Mouse (Mus musculus): ENCODE results near the gene Dgcr8. TPM values are rescaled to one million over a fixed set of nuclear protein-coding genes. Genes with fewer than 3 reads are reported as not detected.
"Not testable (repeated sequence)": the region's sequence is repeated elsewhere in the genome, so short reads cannot be mapped to it uniquely, and the experiment has no call there.

The Dgcr8 gene
- 40.1 and 40.2 TPM in 2 replicates for polyA plus RNA-seq (2016; fragmentation: Nextera tagmentation; extraction: Ambion mirVana)

DNA sequence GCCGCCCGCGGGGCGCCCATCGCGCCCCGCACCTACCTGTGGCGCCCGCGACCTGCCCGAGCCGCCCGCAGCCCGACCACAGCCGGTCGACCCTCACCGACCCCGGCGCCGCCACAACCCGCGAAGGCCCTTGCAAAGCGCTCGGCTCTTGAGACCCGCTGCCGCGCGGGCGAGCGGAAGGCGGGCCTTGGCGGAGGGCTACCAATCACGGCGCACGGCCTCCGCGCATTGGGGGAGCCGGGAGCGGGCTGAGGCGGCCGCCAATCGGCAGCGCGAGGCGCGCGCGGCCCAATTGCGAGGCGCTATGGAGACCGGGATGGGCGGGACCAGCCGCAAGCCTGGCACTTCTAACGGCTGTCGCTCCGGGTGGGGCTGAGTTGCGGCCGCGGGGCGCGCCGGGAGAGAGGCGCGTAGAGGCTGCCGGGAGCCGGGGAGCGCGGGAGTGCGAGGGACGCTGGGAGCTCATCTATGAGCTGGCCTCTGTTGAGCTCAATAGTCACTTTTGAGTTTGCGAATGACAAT, at the start of gene Dgcr8:
Gene Dgcr8, minus strand, starts transcription at position 180 of the 522 bp plus-strand sequence.
- H3K9me3 ChIP-seq: no peaks in the 10 kb centered on the region
- H3K4me1 ChIP-seq: peaks cover 19% of the 10 kb centered on the region
- H3K4me2 ChIP-seq (replicated peaks): peak within 1 kb of the TSS; percentile 95
- peak within 1 kb of the TSS; percentile 94 for H3K9ac ChIP-seq
- H3K36me3 ChIP-seq: peaks cover 14% of the 10 kb centered on the region
- no peaks in the 10 kb centered on the region for H3K27me3 ChIP-seq
- peak; percentile 99 for ATAC-seq (ENCODE audit: insufficient number of reproducible peaks, insufficient read depth, low FRiP score, low TSS enrichment)
- H3K27ac ChIP-seq: peak within 1 kb of the TSS; percentile 91
- H3K4me3 ChIP-seq: peak within 1 kb of the TSS; percentile 71
- WGBS: under 1% methylated on average over 71 of the region's 71 CpGs

DNA sequence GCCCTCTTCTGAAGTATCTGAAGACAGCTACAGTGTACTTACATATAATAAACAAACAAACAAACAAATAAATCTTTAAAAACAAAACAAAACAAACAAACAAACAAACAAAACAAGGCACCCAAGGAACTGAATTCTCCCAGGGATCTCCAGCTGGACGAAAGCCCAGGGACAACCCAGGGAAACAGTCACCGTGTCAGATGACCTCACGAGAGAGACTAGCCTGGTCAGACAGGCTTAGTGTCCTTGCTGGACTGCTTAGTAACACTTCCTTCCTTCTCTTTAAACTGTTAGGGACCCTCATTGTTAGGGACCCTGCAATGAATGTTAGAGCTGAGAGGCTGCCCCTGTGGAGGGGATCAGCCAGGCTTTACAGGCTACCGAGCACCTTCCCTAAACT, 48.2 kb upstream of the Dgcr8 start:
- Histone ChIP-seq H3K36me3 (no peaks in the 10 kb centered on the region), H3K27ac (no peak overlapping the region), H3K9ac (no peak overlapping the region), H3K4me3 (no peak overlapping the region), H3K27me3 (no peaks in the 10 kb centered on the region), H3K4me1 (no peaks in the 10 kb centered on the region), H3K4me2 (replicated peaks) (no peak overlapping the region), H3K9me3 (no peaks in the 10 kb centered on the region)
- 80% methylated on average over 4 of the region's 4 CpGs for WGBS
- ATAC-seq (ENCODE audit: insufficient number of reproducible peaks, insufficient read depth, low FRiP score, low TSS enrichment): no peak

DNA sequence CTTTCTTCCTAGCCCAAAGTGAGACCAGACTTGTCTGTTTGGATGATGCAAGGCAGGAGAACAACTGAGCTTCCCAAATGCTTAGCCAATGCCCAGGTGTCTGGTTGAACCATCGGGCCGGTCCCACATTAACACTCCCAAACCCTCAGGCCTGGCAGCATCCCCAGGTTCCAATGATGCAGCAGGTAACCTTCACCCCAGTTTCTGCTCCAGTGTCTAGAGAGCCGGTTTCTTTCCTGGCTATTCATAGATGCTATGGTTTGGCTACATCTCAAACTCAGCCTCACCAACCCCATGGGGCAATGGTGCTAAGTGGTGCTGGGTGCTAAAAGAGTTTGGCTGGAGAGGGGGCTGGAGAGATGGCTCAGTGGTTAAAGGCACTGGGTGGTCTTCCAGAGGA, 46.9 kb upstream of the Dgcr8 start:
- Histone ChIP-seq H3K9ac (no peak overlapping the region), H3K4me2 (replicated peaks) (no peak overlapping the region), H3K4me1 (no peaks in the 10 kb centered on the region), H3K9me3 (no peaks in the 10 kb centered on the region), H3K4me3 (no peak overlapping the region), H3K36me3 (no peaks in the 10 kb centered on the region), H3K27ac (no peak overlapping the region), H3K27me3 (no peaks in the 10 kb centered on the region)
- no peak for ATAC-seq (ENCODE audit: insufficient number of reproducible peaks, insufficient read depth, low FRiP score, low TSS enrichment)
- 96% methylated on average over 3 of the region's 3 CpGs for WGBS

DNA sequence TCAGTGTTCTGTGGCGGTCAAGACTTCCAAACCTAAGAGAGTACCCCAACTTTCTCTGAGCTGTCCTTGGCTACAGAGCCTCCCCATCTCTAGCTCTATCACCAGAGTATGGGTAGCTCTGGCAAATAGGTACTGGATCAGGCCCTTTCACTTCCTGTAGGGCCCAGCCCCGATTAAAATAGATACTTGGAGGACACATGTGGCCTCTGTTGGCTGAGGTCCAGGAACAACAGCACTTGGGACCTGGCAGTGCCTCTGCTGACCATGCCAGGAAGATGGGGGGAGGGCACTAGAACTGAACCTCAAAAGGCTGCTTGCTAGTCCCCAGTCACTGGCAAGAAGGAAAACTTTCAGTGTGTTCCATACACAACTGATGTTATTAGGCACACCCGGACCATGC, 44.9 kb upstream of the Dgcr8 start:
- H3K4me3 ChIP-seq: no peak overlapping the region
- no peaks in the 10 kb centered on the region for H3K36me3 ChIP-seq
- no peak overlapping the region for H3K9ac ChIP-seq
- H3K27ac ChIP-seq: no peak overlapping the region
- no peaks in the 10 kb centered on the region for H3K9me3 ChIP-seq
- H3K27me3 ChIP-seq: no peaks in the 10 kb centered on the region
- no peak overlapping the region for H3K4me2 ChIP-seq (replicated peaks)
- 83% methylated on average over 3 of the region's 3 CpGs for WGBS
- H3K4me1 ChIP-seq: no peaks in the 10 kb centered on the region
- ATAC-seq (ENCODE audit: insufficient number of reproducible peaks, insufficient read depth, low FRiP score, low TSS enrichment): no peak

DNA sequence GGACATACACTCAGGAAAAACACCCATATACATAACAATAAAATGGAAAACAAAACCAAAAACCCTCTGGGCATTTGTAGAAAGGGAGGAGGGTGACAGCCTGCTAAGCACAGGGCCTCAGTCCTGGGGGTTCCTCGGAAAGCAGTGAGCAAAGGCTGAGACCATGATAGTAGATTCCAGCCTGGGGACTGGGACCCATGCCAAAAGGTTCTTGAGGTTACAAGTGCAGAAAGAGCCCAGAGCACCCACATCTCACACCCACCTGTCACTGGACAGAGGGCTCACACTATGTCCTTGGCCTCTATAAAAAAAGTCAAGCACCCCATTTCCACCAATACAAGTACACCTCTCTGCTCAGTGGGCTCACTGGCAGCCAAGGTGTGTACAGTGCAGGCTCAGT, 39.5 kb upstream of the Dgcr8 start:
- Histone ChIP-seq H3K4me2 (replicated peaks) (no peak overlapping the region), H3K9ac (no peak overlapping the region), H3K36me3 (no peaks in the 10 kb centered on the region), H3K27me3 (no peaks in the 10 kb centered on the region), H3K4me3 (no peak overlapping the region), H3K9me3 (no peaks in the 10 kb centered on the region), H3K4me1 (no peaks in the 10 kb centered on the region), H3K27ac (no peak overlapping the region)
- no peak for ATAC-seq (ENCODE audit: insufficient number of reproducible peaks, insufficient read depth, low FRiP score, low TSS enrichment)
- WGBS: 94% methylated on average over 1 of the region's 1 CpGs

DNA sequence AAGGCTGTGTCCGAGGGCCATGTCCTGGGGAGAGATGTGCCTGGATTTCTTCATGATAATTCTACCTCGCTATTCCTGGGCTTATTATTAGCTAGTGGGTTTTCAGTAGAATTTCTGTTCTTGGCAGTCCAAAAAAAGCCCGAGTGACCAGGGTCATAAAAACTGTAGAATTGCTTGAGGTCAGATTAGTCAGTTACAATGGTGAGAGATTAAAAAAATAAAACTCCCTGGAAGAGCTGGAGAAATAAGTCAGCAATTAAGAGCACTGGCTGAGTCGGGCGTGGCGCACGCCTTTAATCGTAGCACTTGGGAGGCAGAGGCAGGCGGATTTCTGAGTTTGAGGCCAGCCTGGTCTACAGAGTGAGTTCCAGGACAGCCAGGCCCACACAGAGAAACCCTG, 38.9 kb upstream of the Dgcr8 start:
- WGBS: 93% methylated on average over 9 of the region's 9 CpGs
- H3K36me3 ChIP-seq: no peaks in the 10 kb centered on the region
- no peaks in the 10 kb centered on the region for H3K9me3 ChIP-seq
- no peak overlapping the region for H3K9ac ChIP-seq
- no peaks in the 10 kb centered on the region for H3K4me1 ChIP-seq
- no peak overlapping the region for H3K4me3 ChIP-seq
- H3K4me2 ChIP-seq (replicated peaks): no peak overlapping the region
- H3K27me3 ChIP-seq: no peaks in the 10 kb centered on the region
- no peak for ATAC-seq (ENCODE audit: insufficient number of reproducible peaks, insufficient read depth, low FRiP score, low TSS enrichment)
- H3K27ac ChIP-seq: no peak overlapping the region

DNA sequence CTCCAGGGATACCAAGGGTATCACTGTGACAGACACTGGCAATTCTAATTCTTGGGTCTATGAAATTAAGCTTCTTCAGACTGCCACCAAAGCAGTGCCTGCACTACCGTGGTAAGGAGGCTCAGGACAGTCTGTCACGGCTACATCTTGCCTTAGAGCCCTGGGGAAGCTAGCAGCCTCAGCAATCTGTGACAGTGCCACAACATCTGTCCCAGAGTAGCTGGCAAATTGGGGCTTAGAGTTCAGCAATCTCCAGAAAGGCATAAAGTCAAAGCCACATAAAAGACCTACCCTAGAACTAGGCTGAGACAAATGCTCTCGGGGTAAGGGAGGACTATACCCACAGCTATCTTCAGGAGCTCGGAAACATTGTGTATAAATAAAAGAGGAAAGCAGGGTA, 36.7 kb upstream of the Dgcr8 start:
- Histone ChIP-seq H3K4me2 (replicated peaks) (no peak overlapping the region), H3K4me1 (no peaks in the 10 kb centered on the region), H3K4me3 (no peak overlapping the region), H3K9me3 (no peaks in the 10 kb centered on the region), H3K27ac (no peak overlapping the region), H3K36me3 (no peaks in the 10 kb centered on the region), H3K9ac (no peak overlapping the region), H3K27me3 (no peaks in the 10 kb centered on the region)
- ATAC-seq (ENCODE audit: insufficient number of reproducible peaks, insufficient read depth, low FRiP score, low TSS enrichment): no peak
- 80% methylated on average over 4 of the region's 4 CpGs for WGBS

DNA sequence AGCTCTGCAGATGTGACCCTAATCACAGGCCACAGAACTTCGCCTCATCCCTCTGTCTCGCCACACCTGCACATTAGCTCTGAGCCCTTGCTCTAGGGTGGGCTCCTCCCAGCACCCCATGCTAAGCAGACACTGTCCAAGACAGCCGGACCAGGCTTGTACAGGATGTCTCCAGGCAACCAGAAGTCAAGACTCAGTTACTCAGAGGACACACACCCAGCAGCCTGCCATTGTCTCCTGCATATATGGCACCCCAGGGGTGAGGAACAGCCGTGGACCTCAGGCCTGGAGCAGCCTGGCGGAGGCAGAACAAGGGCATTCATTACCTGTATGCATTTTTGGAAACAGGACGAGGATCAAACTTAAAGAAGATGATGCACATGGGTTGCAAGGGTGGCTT, 35.0 kb upstream of the Dgcr8 start:
- no peak overlapping the region for H3K4me2 ChIP-seq (replicated peaks)
- 86% methylated on average over 6 of the region's 6 CpGs for WGBS
- H3K27ac ChIP-seq: no peak overlapping the region
- H3K4me1 ChIP-seq: no peaks in the 10 kb centered on the region
- no peak overlapping the region for H3K4me3 ChIP-seq
- H3K36me3 ChIP-seq: no peaks in the 10 kb centered on the region
- no peaks in the 10 kb centered on the region for H3K9me3 ChIP-seq
- ATAC-seq (ENCODE audit: insufficient number of reproducible peaks, insufficient read depth, low FRiP score, low TSS enrichment): no peak
- H3K27me3 ChIP-seq: no peaks in the 10 kb centered on the region
- H3K9ac ChIP-seq: no peak overlapping the region

DNA sequence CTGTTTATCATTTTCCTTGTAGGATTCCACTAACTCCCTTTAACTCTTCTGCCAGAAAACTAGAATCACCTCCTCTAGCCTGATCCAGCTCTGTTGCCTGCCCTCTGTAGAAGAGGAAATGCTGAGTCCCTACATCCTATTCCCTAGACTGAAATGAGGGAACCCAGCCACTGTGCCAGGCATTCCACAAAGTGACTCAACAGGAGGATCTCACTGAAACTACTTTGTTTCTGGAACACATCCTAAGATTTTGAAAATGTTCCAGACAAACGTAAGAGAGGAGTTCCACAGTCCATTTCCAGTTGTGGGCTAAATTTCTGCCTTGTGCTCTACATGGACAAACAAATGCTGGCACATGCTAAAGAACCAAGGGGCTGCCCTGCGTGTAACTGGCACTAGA, 34.4 kb upstream of the Dgcr8 start:
- no peak overlapping the region for H3K27ac ChIP-seq
- H3K27me3 ChIP-seq: no peaks in the 10 kb centered on the region
- H3K4me2 ChIP-seq (replicated peaks): no peak overlapping the region
- H3K4me1 ChIP-seq: no peaks in the 10 kb centered on the region
- no peak overlapping the region for H3K9ac ChIP-seq
- no peaks in the 10 kb centered on the region for H3K36me3 ChIP-seq
- H3K4me3 ChIP-seq: no peak overlapping the region
- ATAC-seq (ENCODE audit: insufficient number of reproducible peaks, insufficient read depth, low FRiP score, low TSS enrichment): no peak
- WGBS: 77% methylated on average over 2 of the region's 2 CpGs
- no peaks in the 10 kb centered on the region for H3K9me3 ChIP-seq

DNA sequence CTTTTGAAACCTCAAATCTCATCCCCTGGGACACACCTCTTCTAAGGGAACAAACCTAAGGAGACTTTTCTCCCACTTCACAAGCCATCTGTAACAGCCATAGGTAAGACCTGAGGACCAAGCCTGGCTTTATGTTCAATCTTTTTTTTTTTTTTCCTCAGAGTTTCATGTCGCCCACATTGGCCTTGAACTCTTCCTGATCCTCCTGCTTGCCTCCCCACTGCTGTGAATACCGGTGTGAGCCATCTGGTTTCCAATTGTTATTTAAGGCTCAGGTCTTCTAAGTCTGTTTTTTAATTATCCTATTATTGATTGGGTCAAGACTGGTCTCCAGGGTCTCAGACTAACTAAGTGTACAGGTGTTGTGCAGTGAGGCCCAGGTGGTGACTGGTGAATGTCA, 32.4 kb upstream of the Dgcr8 start:
- no peak overlapping the region for H3K4me3 ChIP-seq
- H3K4me2 ChIP-seq (replicated peaks): no peak overlapping the region
- H3K27me3 ChIP-seq: no peaks in the 10 kb centered on the region
- no peak overlapping the region for H3K27ac ChIP-seq
- H3K9me3 ChIP-seq: no peaks in the 10 kb centered on the region
- 73% methylated on average over 2 of the region's 2 CpGs for WGBS
- ATAC-seq (ENCODE audit: insufficient number of reproducible peaks, insufficient read depth, low FRiP score, low TSS enrichment): no peak
- H3K9ac ChIP-seq: no peak overlapping the region
- H3K36me3 ChIP-seq: no peaks in the 10 kb centered on the region
- H3K4me1 ChIP-seq: no peaks in the 10 kb centered on the region

DNA sequence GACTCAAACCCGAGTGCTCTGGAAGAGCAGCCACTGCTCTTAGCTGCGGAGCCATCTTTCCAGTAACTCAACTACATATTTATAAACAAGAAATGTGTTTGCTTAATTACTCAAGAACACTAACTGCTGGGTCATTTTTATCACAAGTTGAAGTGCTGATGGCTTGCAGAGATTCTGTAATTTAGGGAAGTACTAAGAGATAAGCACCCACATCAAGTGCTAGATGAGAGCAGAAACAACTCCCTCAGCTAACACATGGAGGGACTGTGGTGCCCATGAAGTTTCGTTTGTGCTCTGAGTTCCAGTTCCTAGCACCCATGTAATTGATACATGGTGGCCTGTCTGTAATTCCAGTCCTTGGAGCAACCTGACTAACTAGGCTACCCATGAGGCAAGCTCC, 29.9 kb upstream of the Dgcr8 start:
- Histone ChIP-seq H3K27me3 (no peaks in the 10 kb centered on the region), H3K27ac (no peak overlapping the region), H3K36me3 (no peaks in the 10 kb centered on the region), H3K4me2 (replicated peaks) (no peak overlapping the region), H3K4me1 (no peaks in the 10 kb centered on the region), H3K9me3 (no peaks in the 10 kb centered on the region), H3K9ac (no peak overlapping the region), H3K4me3 (no peak overlapping the region)
- WGBS: 80% methylated on average over 3 of the region's 3 CpGs
- ATAC-seq (ENCODE audit: insufficient number of reproducible peaks, insufficient read depth, low FRiP score, low TSS enrichment): no peak

DNA sequence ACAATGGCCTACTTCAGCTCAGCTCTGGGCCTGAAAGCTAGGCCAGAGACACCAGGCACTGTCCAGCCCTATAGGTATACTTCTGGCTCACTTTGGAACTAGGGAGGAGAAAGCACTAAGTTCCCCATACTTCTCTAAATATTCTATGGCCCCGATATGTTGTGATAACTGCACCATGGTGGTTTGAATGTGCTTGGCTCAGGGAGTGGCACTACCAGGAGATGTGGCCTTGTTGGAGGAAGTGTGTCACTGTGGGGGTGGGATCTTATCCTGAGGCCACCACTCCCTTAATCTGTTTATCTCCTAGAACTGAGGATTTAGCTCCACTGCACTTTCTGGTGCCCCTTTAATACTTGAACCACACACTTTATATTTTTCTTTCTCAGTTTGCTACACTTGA, 19.1 kb upstream of the Dgcr8 start:
- 88% methylated on average over 1 of the region's 1 CpGs for whole genome bisulfite sequencing
- Histone ChIP-seq H3K9ac (no peak overlapping the region), H3K27ac (no peak overlapping the region), H3K4me2 (replicated peaks) (no peak overlapping the region), H3K4me3 (no peak overlapping the region), H3K4me1 (no peaks in the 10 kb centered on the region), H3K36me3 (no peaks in the 10 kb centered on the region), H3K27me3 (no peaks in the 10 kb centered on the region), H3K9me3 (no peaks in the 10 kb centered on the region)
- ATAC-seq (ENCODE audit: insufficient number of reproducible peaks, insufficient read depth, low FRiP score, low TSS enrichment): no peak

DNA sequence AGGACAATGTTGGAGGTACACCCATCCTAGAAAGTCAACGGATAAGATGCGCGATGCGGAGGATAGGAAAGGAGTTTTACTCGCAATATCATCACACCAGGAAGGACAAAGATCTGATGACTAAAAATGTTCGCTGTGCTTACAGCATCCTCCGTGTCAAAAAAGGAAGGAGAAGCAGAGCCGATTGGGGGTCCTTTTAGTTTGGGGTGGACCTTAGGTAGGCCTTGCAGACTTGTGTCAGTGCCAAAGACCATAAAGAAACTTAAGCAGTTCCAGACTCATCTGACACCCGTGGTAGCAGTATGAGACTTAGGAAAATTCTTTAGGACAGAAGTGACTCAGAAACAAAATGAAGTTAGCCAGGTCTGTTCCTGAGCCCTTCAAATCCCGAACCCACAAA, 568 bp upstream of the Dgcr8 start:
- H3K4me3 ChIP-seq: peak overlapping the region; percentile 71
- H3K9me3 ChIP-seq, H3K27me3 ChIP-seq: not testable (repeated sequence)
- ATAC-seq (ENCODE audit: insufficient number of reproducible peaks, insufficient read depth, low FRiP score, low TSS enrichment): 0 out of 2 replicates have a peak, but pooled peaks have one; percentile 3
- peak overlapping the region; percentile 38; the same call in 1 of the 2 replicates for H3K9ac ChIP-seq
- H3K4me2 ChIP-seq (replicated peaks): peak overlapping the region; percentile 95
- H3K4me1 ChIP-seq: peaks cover 19% of the 10 kb centered on the region
- WGBS: 4% methylated on average over 10 of the region's 10 CpGs
- peaks cover 10% of the 10 kb centered on the region for H3K36me3 ChIP-seq
- peak overlapping the region; percentile 91 for H3K27ac ChIP-seq

Data from embryonic facial prominence, embryonic 12.5 days (tissue).